Mouse (Mus musculus) mature B cell (primary cell): Measurements from ENCODE around the gene Hspa5.
"Not testable (repeated sequence)": the region's sequence is repeated elsewhere in the genome, so short reads cannot be mapped to it uniquely, and the experiment has no call there.

Experiments used
- in situ Hi-C: fragments of 300-500 bp; cut with MboI; formaldehyde crosslinking; loops from 2 replicates; pipeline ENCODE4 v1.14.3; 2019

Hspa5 gene

DNA sequence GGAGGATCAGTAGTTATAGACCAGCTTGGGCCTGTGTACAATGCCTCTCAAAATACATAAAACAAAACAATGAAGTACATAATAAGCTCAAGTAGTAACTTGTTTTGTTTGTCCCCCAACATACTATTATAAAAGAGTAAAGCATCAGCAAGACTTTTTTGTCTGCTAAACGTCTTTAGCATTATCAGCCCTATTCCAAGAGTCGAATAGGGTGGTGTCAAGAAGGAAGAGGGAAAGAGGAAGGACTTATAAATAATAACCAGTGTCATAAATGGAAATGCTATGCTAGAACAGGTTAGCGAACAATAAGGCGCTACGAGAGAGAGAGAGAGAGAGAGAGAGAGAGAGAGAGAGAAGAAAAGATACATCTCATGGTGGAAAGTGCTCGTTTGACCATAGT lies 819 bp upstream of the Hspa5 start:
- in situ Hi-C loops: no loop called here

GRCm38 (mm10) chr2:34772252-34773235 lies 774 bp downstream of the Hspa5 start:
- in situ Hi-C loops: no loop called here

- in situ Hi-C loops: no loop called here
Measured at GRCm38 (mm10) chr2:34773673-34774072, 1.9 kb downstream of the Hspa5 start.

GRCm38 (mm10) chr2:34774493-34774892 lies 2.7 kb downstream of the Hspa5 start:
- in situ Hi-C loops: no loop called here

- in situ Hi-C loops: no loop called here
Measured at GRCm38 (mm10) chr2:34777237-34777868, 5.6 kb downstream of the Hspa5 start.

- in situ Hi-C loops: no loop called here
Measured at GRCm38 (mm10) chr2:34783064-34784020, 11.6 kb downstream of the Hspa5 start.

GRCm38 (mm10) chr2:34784085-34784484 lies 12.3 kb downstream of the Hspa5 start:
- in situ Hi-C loops: no loop called here

DNA sequence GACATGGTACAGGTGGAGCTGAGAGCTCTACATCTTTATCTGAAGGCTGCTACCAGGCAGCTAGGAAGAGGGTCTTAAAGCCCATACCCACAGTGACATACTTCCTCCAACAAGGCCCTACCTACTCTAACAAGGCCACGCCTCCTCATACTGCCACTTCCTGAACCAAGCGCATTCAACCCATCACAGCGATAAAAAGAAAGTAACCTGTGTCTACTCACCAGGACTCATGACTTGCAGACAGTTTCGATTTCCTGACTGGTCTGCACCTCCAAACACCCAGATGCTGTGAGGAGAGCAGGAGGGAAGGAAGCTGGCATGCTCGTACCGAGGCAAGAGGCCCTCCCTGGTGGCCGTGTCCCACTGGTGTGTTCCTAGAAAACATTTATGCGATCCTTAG lies 18.5 kb downstream of the Hspa5 start:
- in situ Hi-C loops: no loop called here

DNA sequence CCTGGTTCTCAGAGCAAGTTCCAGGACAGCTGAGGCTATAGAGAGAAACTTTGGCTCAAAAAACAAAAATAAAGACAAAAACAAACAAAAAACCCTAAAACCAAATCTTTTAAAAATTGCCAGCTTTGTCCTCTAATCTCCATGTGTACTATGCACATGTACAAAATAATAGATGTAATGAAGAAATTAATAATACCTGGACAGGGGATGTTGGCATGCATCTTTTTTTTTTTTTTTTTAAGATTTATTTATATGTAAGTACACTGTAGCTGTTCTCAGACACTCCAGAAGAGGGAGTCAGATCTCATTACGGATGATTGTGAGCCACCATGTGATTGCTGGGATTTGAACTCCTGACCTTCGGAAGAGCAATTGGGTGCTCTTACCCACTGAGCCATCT lies 20.8 kb downstream of the Hspa5 start:
- in situ Hi-C loops: not testable (repeated sequence)

GRCm38 (mm10) chr2:34794511-34794910 lies 22.7 kb downstream of the Hspa5 start:
- in situ Hi-C loops: no loop called here

DNA sequence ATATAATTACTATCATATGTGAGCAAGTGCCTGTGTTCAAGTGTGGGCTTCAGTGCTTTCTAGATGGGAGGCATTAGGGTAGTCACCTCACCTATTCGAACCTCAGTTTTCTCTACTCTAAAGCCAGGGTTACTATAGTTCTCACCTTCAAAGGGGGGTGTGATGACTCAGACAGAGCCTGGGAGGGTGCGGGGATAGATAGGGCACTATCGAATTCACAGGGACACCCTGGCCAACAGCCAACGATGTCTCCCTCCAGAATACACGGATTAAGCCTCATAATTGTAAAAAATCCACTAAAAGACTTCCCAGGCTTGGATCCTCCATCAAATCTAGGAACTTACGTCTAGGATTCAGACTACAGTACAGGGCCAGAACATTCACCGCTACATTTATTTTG lies 23.7 kb downstream of the Hspa5 start:
- in situ Hi-C loops: no loop called here

- in situ Hi-C loops: no loop called here
Measured at GRCm38 (mm10) chr2:34799357-34800256, 27.8 kb downstream of the Hspa5 start, which contains the start of gene Rabepk. Gene Rabepk, minus strand, starts transcription at chr2:34799912.

DNA sequence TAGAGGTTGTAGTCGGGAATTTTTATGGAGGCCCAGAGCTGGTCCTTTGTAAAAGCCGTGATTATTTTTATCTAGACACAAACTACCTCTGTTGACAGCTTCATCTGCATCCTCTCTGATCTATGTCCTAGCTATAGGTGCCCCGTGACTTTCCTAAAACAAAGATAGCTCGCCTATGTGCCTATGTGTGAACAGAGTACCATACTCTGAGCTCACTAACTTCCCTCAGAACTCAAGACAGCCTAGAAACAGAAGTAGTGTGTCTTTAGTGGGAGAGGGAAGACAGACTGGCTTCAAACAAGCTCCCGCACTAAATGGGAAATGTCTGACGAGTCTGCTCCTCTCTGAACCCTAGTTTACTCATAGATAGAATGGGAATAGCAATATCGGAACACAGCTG lies 28.6 kb downstream of the Hspa5 start:
- in situ Hi-C loops: no loop called here

DNA sequence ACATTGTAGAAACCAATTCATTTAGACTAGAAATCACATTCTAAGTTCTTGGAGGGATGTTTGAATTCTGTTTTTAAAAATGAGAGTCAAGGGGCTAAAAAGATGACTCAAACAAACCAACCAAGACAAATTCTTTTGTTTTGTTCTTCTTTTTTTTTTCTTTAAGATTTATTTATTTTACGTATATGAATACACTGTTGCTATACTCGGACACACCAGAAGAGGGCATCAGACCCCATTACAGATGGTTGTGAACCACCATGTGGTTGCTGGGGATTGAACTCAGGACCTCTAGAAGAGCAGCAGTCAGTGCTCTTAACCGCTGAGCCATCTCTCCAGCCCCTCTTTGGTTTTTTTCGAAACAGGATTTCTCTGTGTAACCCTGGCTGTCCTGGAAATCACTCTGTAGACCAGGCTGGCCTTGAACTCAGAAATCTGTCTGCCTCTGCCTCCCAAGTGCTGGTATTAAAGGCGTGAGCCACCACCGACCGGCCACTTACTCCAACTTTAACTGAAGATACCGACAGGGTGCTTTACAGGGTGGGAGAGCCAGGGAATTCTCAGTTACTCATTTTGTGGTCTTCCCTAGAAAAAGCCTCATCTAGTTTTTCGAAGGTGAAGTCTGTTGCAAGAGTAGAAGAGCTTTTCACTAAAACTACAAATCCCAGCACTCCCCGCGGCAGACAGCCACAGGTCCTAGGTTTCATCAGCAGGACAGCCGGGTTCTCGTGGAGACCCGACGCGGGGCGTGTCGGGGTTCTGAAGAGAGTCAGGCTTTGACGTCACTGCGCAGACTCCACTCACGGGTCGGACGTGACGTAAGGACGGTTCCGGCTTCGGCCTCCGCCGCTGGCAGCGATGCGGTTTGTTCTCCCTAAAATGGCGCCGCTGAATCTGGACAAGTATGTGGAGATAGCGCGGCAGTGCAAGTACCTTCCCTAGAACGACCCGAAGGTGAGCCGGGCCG lies 30.0 kb downstream of the Hspa5 start:
- in situ Hi-C loops: no loop called here

- in situ Hi-C loops: not testable (repeated sequence)
Measured at GRCm38 (mm10) chr2:34802565-34803245, 30.9 kb downstream of the Hspa5 start.

DNA sequence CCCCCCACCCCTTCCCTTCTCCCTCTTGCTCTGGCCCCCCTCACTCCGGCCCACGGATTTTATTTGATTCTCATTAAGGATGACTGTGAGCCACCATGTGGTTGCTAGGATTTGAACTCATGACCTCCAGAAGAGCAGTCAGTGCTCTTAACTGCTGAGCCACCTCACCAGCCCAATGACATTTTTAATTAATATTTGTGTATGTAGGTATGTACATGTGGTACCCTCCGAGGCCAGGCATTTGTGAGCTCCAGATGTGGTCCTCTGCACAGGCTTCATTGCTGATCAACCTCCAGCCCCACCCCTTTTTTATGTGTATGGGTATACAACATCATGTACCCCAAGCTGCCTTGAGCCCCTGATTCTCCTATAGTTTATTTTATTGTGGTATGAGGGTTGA lies 32.0 kb downstream of the Hspa5 start:
- in situ Hi-C loops: no loop called here

GRCm38 (mm10) chr2:34804172-34804571 lies 32.4 kb downstream of the Hspa5 start:
- in situ Hi-C loops: no loop called here

DNA sequence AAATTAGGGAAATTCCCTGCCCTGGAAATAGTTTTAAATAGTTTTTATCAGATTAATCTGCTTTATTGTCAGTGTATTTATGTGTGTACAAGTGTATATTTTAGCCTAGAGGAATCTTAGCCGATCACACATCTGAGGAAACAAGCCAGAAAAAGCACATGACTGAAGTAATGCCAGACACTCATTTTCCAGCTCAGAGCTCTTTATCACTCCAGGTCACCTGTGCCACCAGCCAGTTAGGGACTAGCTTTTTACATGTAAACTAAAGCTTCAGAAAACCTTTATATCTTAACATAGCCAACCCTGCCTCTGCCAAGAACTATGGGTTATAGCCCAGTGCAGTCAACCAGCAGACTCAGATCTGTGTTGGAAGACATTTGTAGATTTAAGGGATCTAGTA lies 33.0 kb downstream of the Hspa5 start:
- in situ Hi-C loops: no loop called here

- in situ Hi-C loops: no loop called here
Measured at GRCm38 (mm10) chr2:34805364-34805950, 33.7 kb downstream of the Hspa5 start.
